Mouse (Mus musculus) cerebellum, adult 9-11 months (tissue): ENCODE data around the gene Gabrb3.
A peak's percentile ranks its signal among the peaks of the same experiment; 100 is the strongest.

Source experiments
- DNase-seq: peaks from one replicate; pipeline ENCODE4 v3.0.0; 2022

Gene Gabrb3

DNA sequence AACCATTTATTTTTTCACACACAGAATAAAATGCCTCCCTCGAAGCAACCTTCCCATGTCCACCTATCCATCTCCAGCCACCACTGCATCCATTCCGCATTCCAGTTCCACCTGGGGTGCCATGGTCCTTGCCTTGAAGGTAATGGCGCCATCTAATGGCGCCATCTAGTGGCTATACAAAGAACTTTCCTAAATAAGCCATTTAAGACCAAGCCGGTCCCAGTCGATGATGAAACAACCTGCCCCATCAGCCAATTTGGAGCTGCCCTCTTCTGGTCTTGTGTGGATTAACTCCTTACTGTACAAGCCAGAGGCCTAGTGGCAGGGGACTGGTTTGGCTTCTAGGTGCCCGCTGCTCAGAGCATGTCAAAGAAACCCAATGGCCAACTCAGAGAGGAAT lies 119.1 kb downstream of the Gabrb3 start:
- peak; percentile 3 for DNase-seq

DNA sequence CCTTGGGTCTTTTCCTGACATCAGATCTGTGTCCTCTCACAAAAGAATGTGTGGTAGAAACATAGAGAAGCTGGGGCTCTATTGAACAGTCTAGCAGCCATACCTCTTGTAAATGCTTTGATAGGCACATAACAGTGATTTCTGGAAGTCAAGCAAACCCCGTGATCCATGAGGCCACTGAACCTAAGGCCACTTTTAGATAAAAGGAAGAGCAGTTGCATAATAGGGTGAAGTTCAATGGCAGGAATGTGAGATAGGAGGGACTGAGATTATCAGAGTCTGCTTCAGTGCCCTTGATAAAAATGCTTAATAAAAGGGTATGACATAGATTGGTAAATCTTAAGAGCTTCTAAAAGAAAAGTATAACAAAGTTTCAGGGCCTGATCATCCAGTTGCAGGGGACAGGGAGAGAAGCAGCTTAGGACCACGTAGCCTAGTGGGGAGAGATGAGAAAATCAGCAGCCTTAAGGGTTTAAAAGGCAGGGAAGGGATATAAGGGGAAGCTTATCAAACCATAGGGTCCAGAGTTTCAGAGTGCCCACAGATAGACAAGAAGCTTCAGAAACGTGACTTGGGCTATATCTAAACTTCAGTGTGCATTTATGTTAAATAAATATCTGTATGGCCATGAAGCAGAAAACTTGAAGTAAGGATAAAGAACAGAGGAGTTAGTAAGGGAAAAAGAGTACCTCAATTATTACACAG lies 141.4 kb downstream of the Gabrb3 start:
- no peak for DNase-seq

DNA sequence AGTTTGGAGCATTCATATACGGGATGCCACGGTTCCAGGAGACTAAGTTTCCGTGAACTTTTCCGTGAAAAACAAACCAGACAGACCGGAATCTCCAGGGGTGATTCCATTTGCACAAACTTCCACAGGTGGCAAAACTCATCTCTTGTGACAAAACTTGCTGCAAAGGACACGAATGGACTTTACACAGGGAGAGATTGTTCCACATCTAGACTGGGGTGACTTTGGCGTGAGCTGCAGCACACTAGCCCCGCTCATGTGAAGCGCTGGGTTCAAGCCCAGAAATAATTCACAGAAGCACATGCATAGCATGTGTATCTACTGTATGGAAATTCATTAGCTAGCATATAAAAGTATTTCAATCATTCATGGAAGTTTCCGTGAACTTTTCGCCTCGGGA lies 144.9 kb downstream of the Gabrb3 start:
- no peak for DNase-seq

DNA sequence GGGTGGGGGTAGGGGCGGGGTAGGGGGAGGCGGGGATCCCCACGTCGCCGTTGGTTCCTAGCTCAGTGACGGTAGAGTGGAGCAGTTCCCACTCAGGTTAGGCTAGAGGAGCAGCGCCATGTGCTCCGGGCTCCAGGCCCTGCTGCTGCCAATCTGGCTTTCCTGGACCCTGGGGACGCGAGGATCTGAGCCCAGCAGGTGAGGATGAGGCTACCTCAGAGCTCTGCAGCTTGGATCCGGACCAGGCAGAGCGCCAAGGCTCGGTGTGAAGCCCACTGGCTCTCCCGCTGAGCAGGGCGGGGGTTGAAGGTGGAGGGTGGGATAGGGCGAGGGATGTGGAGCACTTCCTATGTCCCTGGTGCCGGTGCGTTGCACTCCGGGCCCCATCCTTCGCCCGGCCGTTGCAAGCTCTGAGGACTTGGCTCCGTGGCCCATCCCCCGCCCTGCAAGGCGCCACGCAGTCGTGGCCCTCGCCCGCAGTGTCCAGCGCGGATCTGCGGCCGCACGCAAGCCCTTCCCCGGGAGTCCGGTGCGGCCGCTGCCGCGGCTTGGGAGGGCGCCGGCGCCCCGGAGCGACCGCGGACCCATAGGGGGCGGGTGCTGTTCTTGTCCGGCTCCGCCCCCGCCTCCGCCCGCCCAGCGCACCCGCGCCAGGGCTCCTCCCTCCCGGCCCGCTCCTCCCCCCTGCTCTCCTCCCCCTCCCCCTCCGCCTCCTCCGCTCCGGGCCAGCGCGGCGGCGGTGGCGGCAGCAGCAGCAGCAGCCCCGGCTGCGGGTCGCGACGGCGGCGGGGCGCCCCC lies 171.2 kb downstream of the Gabrb3 start:
- peak; percentile 92 for DNase-seq

DNA sequence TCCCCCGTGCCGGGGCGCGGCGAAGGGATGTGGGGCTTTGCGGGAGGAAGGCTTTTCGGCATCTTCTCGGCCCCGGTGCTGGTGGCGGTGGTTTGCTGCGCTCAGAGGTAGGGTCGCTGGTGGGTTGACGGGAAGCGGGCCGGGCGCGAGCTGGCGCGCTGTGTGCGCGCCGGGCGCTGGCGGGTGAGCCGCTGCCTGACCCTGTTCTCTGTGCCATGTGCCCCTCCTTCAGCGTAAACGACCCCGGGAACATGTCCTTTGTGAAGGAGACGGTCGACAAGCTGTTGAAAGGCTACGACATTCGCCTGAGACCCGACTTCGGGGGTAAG lies 171.7 kb downstream of the Gabrb3 start:
- peak; percentile 84 for DNase-seq

DNA sequence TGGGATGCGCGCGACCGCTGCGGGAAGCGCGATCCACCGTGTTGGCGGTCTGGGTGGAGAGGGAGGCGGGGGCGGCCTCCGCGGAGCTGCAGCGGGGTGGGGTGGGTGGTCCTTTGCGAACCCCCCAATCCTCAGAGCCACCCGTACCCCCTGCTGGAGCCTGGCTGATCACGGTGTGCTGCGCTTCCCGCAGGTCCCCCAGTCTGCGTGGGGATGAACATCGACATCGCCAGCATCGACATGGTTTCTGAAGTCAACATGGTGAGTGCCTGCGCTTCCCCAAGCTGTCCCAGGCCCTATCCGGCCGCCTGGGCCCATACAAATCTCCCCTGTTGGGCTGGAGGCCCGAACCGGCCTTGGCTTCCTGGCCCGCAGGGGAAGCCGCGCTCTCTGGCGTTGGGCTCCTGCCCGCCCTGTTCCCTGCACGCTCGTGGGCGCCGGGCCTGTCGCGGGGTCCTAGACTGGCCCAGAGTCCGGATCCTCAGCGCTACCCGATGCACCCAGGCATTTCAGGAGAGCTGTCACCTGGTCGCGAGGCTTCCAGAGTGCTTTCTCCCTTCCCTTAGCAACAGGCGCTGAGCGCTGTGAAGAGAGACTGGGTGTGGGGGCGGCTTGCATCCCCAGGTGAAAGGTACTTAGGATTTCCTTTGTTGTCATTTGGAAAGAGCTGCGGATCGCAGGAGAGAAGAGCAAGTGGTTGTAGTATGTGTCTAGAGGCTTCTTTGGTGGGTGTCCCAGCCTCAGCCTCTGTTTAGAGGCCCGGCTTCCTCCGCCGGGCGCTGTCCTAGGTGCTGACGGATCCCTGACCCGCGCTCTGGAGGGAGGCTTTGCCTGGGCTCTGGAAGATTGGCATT lies 172.3 kb downstream of the Gabrb3 start:
- peak; percentile 74 for DNase-seq

DNA sequence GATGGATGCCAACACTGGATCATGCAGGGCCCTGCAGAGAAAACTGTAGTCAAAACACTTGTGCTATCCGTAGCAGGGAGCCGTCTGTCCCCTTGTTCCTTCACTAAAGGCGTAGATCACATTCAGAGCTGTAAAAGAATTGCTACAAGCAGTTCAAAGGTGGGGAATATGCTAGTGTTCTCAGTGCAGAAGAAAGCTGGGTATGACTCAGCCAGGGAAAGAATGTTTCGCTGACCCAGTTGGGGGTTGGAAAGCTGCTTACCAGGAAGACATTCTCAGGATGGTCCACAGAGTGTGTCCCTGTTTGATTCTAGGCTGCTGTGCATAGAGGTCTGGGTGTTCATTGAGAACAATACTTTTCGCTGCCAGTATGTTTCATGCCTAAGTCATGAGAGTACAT lies 177.8 kb downstream of the Gabrb3 start:
- no peak for DNase-seq

DNA sequence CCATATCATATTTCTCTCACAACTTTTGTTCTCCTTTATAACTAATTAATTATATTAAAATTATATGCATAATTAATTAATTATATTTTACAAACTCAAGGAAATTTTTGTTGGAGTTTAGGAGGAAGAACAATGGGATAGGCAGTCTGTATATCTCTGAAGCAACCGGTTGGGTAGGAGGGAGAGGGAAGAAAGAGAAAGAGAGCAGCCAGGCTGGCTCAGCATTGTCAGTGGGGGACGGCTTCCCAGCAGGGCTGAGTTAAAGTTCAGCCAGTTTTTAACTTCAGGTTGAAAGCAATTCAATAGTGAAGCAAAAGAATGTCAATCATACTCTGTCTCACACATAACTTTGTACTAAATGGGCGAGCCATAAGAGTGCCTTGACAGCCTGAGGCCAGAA lies 199.2 kb downstream of the Gabrb3 start:
- DNase-seq = no peak

DNA sequence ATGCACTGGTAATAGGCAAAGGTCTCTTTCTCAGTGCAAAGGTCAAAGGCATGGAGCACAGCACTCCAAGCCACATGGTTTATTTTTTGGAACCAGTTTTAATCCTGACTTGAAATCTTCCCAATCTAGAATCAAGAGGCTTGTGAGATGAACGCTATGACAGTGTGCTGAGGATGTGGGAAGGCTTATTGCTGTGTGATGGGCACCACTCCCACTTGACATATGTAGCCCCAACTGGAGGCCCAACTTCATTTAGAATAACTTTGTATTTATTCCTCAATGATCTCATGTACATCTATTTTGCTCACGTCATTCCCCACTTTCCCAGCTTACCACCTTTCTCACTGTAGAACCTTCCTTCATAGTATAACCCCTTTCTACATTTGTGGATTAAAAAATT lies 200.5 kb downstream of the Gabrb3 start:
- no peak for DNase-seq

DNA sequence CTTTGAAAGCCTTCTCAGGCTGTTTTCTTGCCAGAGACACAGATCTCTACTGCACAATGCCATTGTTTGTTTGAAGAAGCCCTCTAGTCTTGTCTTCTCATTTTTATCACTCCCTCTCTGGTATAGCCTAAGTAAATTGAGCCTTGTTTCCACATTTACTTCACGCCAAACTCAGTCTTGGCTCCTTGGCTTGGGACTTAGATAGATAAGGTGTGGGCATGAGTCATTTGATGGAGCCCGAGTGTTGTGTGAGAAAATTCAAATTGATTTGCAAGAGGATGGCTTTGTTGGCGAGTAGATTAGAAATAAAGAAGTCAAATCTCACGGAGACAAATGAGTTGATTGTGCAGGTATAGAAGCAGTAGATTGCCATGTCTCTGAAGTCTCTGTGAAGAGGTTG lies 204.2 kb downstream of the Gabrb3 start:
- no peak for DNase-seq

DNA sequence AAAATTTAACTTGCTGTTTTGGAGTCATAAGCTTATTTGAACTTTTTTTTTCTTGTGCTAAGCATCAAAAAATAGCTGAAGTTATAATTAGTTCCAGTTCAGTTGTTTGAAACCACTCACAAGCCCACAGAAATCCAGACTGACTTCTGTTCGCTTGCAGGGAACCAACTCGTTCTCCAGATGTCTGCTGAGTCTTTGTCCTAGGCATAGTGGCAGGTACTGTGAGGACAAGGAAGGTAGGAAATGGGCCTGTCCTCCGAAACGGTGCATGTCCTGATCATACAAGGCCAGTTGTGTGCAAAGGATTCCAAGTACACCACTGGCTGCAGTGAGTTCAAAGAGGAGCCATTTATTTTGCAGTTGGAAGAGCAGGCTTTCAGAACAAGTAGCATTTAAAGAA lies 215.5 kb downstream of the Gabrb3 start:
- DNase-seq = no peak

DNA sequence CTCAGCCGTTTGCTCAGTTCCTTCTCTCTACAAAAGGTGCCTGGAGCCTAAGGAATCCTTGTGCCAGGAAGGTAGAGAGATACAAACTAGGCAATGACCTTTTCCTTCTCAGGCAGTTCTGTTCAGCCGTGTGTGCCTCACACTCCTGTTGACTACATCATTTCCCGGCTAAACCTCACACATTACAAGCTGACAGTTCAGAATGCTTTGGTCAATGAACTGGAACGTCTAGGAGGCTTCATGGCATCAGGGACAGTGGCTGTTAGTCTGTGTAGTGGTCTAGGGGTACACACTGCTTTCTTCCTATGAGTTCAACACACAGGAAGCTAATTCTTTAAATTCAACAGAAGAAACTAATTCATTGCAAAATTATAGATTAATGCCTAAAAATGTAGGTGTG lies 216.2 kb downstream of the Gabrb3 start:
- no peak for DNase-seq

DNA sequence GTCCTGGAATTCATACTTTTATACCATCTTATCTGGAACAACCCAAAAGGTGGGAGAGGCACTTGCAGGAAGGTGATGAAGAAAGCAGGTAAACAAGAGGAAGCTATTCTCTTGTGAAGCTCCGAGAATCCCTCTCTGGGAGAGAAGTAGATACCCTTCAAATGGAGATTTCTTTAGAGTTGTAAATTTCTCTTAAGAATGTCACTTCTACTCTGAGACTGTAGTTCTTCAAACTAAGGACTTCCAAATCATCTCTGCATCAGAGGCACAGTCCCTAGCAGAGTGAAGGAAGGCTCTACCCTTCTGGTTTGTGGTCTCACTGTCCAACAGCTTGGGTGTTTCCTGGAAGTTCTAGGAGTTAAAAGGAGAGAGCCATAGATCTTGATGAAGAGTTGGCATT lies 221.3 kb downstream of the Gabrb3 start:
- no peak for DNase-seq

DNA sequence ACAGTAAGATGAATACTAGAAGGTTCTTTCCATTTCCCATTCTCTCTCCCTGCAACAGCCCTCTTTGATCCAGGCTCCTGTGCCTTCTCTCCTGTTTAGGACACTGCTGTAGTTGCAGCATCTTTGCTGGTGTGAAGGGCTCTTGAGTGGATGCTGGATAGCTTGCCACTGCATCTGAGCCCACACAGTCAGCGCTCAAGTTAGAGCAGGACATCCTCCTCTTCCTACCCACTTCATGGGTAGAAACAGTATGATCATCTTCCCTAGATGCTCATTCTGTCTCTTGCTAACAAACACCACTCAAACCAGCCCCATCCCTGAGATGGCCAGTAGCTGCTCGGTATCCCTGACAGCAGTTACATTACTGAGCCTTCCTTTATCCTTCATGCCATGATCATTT lies 227.9 kb downstream of the Gabrb3 start:
- DNase-seq = no peak

DNA sequence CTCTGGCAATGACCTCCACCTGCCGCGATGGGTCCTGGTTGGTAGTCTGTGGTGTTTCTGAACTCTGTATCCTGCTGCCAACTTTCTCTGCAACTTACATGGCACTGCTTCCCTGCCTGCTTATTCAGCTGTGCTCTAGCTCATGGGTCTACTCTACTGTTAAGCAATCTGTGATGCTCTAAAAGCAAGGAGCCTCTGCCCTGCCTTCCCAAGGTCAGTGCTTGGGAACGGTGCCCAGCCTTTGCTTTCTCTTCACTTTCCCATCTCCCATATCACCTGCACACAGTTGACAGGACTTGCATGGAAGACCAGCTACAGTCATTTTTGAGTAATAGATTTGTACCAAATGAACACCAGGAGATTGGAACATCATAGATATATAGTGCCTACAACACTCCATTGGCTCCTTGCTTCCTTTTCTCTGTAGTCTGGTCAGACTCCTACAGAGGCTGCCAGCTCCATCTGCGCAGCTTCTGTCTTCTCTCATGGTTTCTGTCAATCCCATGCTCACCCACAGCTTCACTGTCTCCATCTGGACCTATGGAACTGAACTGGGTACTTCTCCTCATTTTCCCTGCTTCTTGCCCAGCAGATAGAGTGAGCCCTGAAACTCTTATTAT lies 228.8 kb downstream of the Gabrb3 start:
- DNase-seq = peak; percentile 60

DNA sequence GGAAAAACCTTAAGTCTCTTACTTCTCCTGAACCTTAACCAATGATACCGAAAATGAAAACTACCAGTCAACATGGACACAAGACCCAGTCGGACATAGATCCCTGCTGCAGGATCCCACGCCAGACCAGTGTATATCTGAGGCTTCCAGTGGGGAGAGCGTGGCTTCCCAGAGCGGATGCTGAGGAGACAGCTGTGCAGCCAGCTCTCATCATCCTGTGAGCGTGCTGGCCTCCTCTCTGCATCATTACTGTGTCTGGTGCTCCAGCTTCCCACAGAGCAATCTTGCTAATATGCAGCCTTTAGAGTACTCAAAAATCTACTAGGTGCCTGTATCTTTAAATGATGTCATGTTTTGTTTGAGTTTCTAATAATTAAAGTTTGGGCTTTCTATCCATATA lies 257.9 kb downstream of the Gabrb3 start:
- DNase-seq = no peak

DNA sequence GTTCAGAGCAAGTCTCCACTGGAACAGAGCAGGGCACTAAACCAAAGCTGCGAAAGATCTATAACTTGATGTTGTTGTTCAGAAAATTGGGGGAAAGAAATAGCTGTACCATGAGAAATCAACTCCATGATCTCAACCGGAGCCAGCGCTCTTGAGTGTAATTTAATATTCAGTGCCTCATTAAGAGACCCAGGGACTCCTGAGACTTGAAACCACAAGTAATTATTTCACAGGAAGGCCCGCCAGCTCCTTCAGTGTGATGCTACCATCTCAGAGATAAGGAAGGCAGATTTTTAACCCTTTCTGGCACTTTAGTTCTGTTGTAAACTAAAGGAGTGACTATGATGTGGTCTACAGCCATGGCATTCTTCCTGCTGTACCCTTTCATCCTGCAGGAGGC lies 270.3 kb downstream of the Gabrb3 start:
- DNase-seq = no peak

DNA sequence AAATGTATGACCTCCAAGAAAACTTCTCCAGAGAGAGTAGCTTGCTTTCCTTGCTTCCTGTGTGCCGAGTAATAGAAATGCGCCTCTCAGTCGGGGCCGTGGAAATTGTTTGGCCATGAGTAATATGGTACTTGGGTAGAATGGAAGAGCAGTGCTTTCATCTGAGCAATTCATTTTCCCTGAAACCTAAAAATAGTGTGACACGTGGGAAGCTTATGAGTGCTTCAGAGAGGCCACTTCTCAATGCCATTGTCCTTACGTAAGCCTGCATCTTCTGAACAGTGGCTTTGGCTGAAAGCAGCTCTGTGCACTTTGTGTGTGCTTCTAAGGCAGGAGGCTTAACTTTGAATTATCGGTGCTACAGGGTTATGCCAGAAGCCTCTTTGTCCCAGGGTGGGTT lies 280.9 kb downstream of the Gabrb3 start:
- DNase-seq = no peak

DNA sequence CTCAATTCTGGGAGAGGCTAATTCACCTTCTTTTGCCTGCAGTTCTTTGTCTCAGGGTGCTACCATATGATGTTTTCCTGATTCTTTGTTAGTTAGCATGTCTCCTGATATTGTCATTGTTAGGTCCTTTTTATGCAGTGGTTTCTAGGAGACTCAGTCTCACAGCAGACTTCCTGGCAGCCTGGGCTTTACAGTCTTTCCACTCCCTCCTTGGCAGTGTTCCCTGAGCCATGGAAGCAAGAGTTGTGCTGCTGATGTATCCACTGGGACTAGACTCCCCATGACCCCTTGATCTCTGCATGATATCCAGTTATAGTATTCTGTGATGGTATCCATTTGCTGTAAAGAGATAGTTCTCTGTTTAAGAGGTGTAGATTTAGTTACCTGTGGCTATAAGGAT lies 281.6 kb downstream of the Gabrb3 start:
- DNase-seq = no peak

DNA sequence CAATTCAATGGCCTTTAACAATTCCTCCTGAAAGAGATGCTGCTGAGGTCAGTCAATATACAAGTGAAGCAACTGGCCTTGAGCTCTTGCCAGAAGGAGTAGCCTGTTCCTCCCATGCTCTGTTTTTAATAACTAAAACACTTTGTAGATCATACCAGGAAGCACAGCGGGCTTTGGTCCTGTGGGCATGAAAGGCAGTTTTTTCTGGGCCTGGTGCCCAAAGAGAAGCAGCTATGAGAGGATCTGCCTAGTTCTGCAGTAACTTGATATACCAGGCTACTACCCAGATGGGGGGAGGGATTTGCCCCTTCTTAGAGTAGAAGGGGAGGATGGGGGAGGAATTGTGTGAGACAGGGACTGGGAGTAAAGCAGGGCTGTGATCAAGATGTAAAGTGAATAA lies 284.1 kb downstream of the Gabrb3 start:
- peak; percentile 57 for DNase-seq

DNA sequence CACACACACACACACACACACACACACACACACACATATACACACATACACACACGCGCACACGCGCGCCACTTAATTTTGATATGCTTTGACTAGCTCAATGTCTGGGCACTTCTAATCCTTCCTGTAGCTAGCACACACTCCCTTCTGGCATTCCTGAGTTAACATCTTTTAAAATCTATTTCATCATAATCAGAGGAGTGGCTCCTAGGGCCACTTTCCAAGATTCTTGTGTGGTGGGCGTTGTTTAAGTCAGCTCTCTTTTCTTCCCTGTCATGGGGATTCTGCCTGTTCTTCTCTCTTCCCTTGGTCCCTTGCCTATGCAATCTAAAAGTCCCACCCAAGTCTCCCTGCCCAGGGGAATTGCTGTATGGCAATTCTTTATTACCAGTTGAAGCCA lies 286.6 kb downstream of the Gabrb3 start:
- DNase-seq = no peak

DNA sequence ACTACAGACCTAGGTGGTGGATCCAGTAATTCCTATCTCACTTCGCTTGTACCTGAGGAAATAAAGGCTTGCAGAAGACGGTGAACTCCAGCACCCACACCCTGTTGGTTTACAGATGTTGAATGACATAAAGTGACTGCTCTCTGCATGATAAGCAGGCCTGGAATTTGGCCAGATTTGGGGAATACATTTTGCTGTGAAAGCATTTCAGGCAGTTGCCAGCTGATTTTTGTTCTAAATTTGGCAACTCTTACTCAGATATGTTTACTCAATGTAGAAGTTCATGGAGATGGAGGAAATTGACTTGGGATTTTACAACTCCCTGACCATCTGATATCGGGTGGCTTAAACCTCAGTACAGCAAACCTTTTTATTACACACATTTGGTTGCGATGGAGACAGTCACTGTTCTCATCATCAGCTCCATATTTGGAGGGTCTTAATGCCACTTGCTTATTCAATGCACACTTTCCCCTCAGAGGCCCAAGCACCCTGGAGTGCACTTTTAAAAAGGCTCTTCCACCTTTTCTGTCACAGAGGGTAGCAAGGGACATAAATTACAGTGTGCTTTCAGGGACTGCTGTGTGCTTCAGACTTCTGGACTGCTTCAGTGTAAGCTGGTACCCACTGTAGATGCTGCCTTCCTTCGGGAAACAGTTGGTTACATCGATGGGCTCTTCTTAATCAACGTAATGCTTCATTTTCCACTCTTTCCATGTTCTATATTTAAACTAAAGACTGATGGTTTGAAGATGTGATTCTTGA lies 287.7 kb downstream of the Gabrb3 start:
- no peak for DNase-seq

DNA sequence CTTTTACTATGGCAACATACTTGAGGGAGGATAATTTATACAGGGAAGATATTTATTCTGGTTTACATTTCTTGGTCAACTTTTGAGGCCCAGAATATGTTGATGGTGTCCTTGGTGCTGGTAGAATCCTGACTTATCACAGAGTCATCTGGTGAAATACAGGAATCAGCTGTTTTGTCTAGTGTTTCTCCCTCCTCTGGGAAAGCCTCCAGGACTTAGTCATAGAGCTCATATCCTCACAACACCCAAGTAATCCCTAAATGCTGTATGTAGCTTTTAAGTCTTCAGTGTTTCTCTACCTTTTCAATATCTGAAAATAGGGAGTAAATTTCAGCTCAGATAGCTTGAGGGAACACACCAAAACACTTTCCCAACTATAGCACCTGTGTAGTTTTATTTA lies 292.2 kb downstream of the Gabrb3 start:
- no peak for DNase-seq
